Mouse (Mus musculus) embryonic facial prominence, embryonic 12.5 days (tissue): ENCODE results near the gene Btrc. TPM values are rescaled to one million over a fixed set of nuclear protein-coding genes. Genes with fewer than 3 reads are reported as not detected.

Experiments
- ATAC-seq: fragments of 200-750 bp; cut with Nextera tagmentation; 2 replicates; pipeline ENCODE4 v1.8.0; 2017; ENCODE audit not compliant: insufficient number of reproducible peaks, insufficient read depth, low FRiP score, low TSS enrichment
- H3K27ac ChIP-seq: fragments of 300-500 bp; sonication (generic); 2 replicates; pipeline ENCODE4 v1.5.1; 2016; ENCODE audit warnings: mild to moderate bottlenecking
- H3K27me3 ChIP-seq: fragments of 300-500 bp; sonication (generic); 2 replicates; pipeline ENCODE4 v1.6.1; 2016; ENCODE audit warnings: mild to moderate bottlenecking, moderate library complexity
- H3K36me3 ChIP-seq: fragments of 300-500 bp; sonication (generic); 2 replicates; pipeline ENCODE4 v1.6.1; 2016; ENCODE audit warnings: mild to moderate bottlenecking
- H3K4me1 ChIP-seq: fragments of 300-500 bp; sonication (generic); 2 replicates; pipeline ENCODE4 v1.6.1; 2016
- H3K4me2 ChIP-seq: fragments of 300-500 bp; sonication (generic); replicated peaks from 2 replicates; pipeline ENCODE4 v1.6.1; 2016; ENCODE audit warnings: mild to moderate bottlenecking, moderate library complexity
- H3K4me3 ChIP-seq: fragments of 300-500 bp; sonication (generic); 2 replicates; pipeline ENCODE4 v1.5.1; 2016; ENCODE audit warnings: mild to moderate bottlenecking
- H3K9ac ChIP-seq: fragments of 300-500 bp; sonication (generic); 2 replicates; pipeline ENCODE4 v1.6.1; 2016; ENCODE audit warnings: mild to moderate bottlenecking, moderate library complexity
- H3K9me3 ChIP-seq: fragments of 300-500 bp; sonication (generic); 2 replicates; pipeline ENCODE4 v1.6.1; 2016; ENCODE audit warnings: mild to moderate bottlenecking, moderate library complexity
- WGBS: fragments of 180-500 bp; shearing (Covaris S2); methylation state at CpG from one replicate; pipeline ENCODE4 v1.1.7; 2016; 5-methylcytosine and 5-hydroxymethylcytosine counted together
- polyA plus RNA-seq: library from polyadenylated mRNA; unstranded; fragments of >200 nt; fragmentation: Nextera tagmentation; extraction: Ambion mirVana; gene quantifications from 2 replicates; pipeline ENCODE4 v1.2.1, GENCODE M21; 2016

Btrc gene
- polyA plus RNA-seq, 1 experiment from 2014 or later: 59.4 TPM

GRCm38 (mm10) chr19:45560153-45560890 lies 196.8 kb downstream of the Btrc start, which contains the start of the genes Poll and Gm17018:
Gene Poll, minus strand, starts transcription at chr19:45560531.
Gene Gm17018, plus strand, starts transcription at chr19:45560615.
- 1% methylated on average over 35 of the region's 35 CpGs for WGBS
- H3K4me1 ChIP-seq: peaks cover 16% of the 10 kb centered on the region; the same call in 1 of the 2 replicates
- H3K4me3 ChIP-seq: peak within 1 kb of the TSS; percentile 75
- no peaks in the 10 kb centered on the region for H3K27me3 ChIP-seq
- H3K9ac ChIP-seq: peak within 1 kb of the TSS; percentile 75
- peaks cover 21% of the 10 kb centered on the region; the same call in 1 of the 2 replicates for H3K36me3 ChIP-seq
- peak within 1 kb of the TSS; percentile 73 for H3K27ac ChIP-seq
- peak within 1 kb of the TSS; percentile 90 for H3K4me2 ChIP-seq
- peak; percentile 64 for ATAC-seq
- no peaks in the 10 kb centered on the region for H3K9me3 ChIP-seq

GRCm38 (mm10) chr19:45565925-45566715 lies 202.6 kb downstream of the Btrc start:
- Histone ChIP-seq H3K4me2 (no peak overlapping the region), H3K36me3 (no peaks in the 10 kb centered on the region), H3K27me3 (no peaks in the 10 kb centered on the region; the same call in 1 of the 2 replicates), H3K4me1 (peaks cover 43% of the 10 kb centered on the region), H3K4me3 (no peak overlapping the region), H3K9ac (no peak overlapping the region), H3K27ac (no peak overlapping the region), H3K9me3 (no peaks in the 10 kb centered on the region)
- WGBS: 62% methylated on average over 15 of the region's 15 CpGs
- ATAC-seq: no peak

- ATAC-seq: no peak
- Histone ChIP-seq H3K4me3 (no peak overlapping the region), H3K27me3 (no peaks in the 10 kb centered on the region; the same call in 1 of the 2 replicates), H3K27ac (peak overlapping the region; percentile 18; the same call in 1 of the 2 replicates), H3K4me1 (peaks cover 41% of the 10 kb centered on the region), H3K9ac (0 out of 2 replicates have a peak overlapping the region, but pooled peaks have one; percentile 27), H3K4me2 (no peak overlapping the region), H3K9me3 (no peaks in the 10 kb centered on the region), H3K36me3 (no peaks in the 10 kb centered on the region)
- 27% methylated on average over 14 of the region's 14 CpGs for WGBS
These were observed 203.8 kb downstream of the Btrc start for GRCm38 (mm10) chr19:45567367-45567766.

GRCm38 (mm10) chr19:45573033-45573432 lies 209.5 kb downstream of the Btrc start:
- no peak for ATAC-seq
- Histone ChIP-seq H3K9ac (peak overlapping the region; percentile 8; the same call in 1 of the 2 replicates), H3K27ac (no peak overlapping the region), H3K4me1 (peaks cover 44% of the 10 kb centered on the region), H3K4me3 (no peak overlapping the region), H3K27me3 (no peaks in the 10 kb centered on the region), H3K9me3 (no peaks in the 10 kb centered on the region), H3K4me2 (no peak overlapping the region), H3K36me3 (peaks cover 12% of the 10 kb centered on the region)
- WGBS: 72% methylated on average over 6 of the region's 6 CpGs

- Histone ChIP-seq H3K4me2 (no peak overlapping the region), H3K36me3 (peaks cover 20% of the 10 kb centered on the region), H3K9me3 (no peaks in the 10 kb centered on the region), H3K4me3 (no peak overlapping the region), H3K9ac (no peak overlapping the region), H3K27me3 (no peaks in the 10 kb centered on the region), H3K4me1 (peaks cover 41% of the 10 kb centered on the region), H3K27ac (no peak overlapping the region)
- no peak for ATAC-seq
- 18% methylated on average over 6 of the region's 6 CpGs for WGBS
These were observed 210.3 kb downstream of the Btrc start for GRCm38 (mm10) chr19:45573861-45574267.

GRCm38 (mm10) chr19:45574339-45574898 lies 210.9 kb downstream of the Btrc start:
- Histone ChIP-seq H3K27me3 (no peaks in the 10 kb centered on the region), H3K36me3 (peaks cover 23% of the 10 kb centered on the region), H3K9me3 (no peaks in the 10 kb centered on the region), H3K27ac (peak overlapping the region; percentile 55; the same call in 1 of the 2 replicates), H3K4me2 (no peak overlapping the region), H3K4me1 (peaks cover 39% of the 10 kb centered on the region), H3K4me3 (no peak overlapping the region), H3K9ac (no peak overlapping the region)
- WGBS: 57% methylated on average over 7 of the region's 7 CpGs
- no peak for ATAC-seq

- Histone ChIP-seq H3K9ac (no peak overlapping the region), H3K27ac (peak overlapping the region; percentile 55)
These were observed 211.6 kb downstream of the Btrc start for GRCm38 (mm10) chr19:45574941-45575631.

GRCm38 (mm10) chr19:45575632-45576001 lies 212.1 kb downstream of the Btrc start:
- no peak overlapping the region; the same call in 1 of the 2 replicates for H3K4me2 ChIP-seq
- peaks cover 23% of the 10 kb centered on the region for H3K36me3 ChIP-seq
- no peak for ATAC-seq
- H3K27me3 ChIP-seq: no peaks in the 10 kb centered on the region
- peaks cover 34% of the 10 kb centered on the region for H3K4me1 ChIP-seq
- H3K4me3 ChIP-seq: no peak overlapping the region
- no peaks in the 10 kb centered on the region for H3K9me3 ChIP-seq
- H3K9ac ChIP-seq: no peak overlapping the region
- 0 out of 2 replicates have a peak overlapping the region, but pooled peaks have one; percentile 55 for H3K27ac ChIP-seq
- WGBS: 9% methylated on average over 8 of the region's 8 CpGs

More at GRCm38 (mm10) chr19:45574941-45575631, 211.6 kb downstream of the Btrc start:
- no peak overlapping the region; the same call in 1 of the 2 replicates for H3K4me2 ChIP-seq
- peaks cover 23% of the 10 kb centered on the region for H3K36me3 ChIP-seq
- no peaks in the 10 kb centered on the region for H3K27me3 ChIP-seq
- no peak overlapping the region for H3K4me3 ChIP-seq
- peaks cover 34% of the 10 kb centered on the region for H3K4me1 ChIP-seq
- ATAC-seq: no peak
- WGBS: 38% methylated on average over 19 of the region's 19 CpGs
- no peaks in the 10 kb centered on the region for H3K9me3 ChIP-seq

GRCm38 (mm10) chr19:45577141-45577750 lies 213.7 kb downstream of the Btrc start:
- Histone ChIP-seq H3K27me3 (no peaks in the 10 kb centered on the region), H3K4me1 (peaks cover 43% of the 10 kb centered on the region), H3K9me3 (no peaks in the 10 kb centered on the region), H3K36me3 (peaks cover 23% of the 10 kb centered on the region), H3K4me2 (no peak overlapping the region), H3K4me3 (no peak overlapping the region), H3K9ac (no peak overlapping the region), H3K27ac (no peak overlapping the region)
- no peak for ATAC-seq
- WGBS: 81% methylated on average over 14 of the region's 14 CpGs

- H3K27ac ChIP-seq: no peak overlapping the region
- WGBS: 90% methylated on average over 12 of the region's 12 CpGs
- no peaks in the 10 kb centered on the region for H3K27me3 ChIP-seq
- H3K4me1 ChIP-seq: peaks cover 44% of the 10 kb centered on the region
- H3K9me3 ChIP-seq: no peaks in the 10 kb centered on the region
- no peak overlapping the region for H3K4me3 ChIP-seq
- ATAC-seq: no peak
- no peak overlapping the region for H3K4me2 ChIP-seq
- no peak overlapping the region for H3K9ac ChIP-seq
- peaks cover 23% of the 10 kb centered on the region for H3K36me3 ChIP-seq
These were observed 215.4 kb downstream of the Btrc start for GRCm38 (mm10) chr19:45578976-45579375.

- ATAC-seq: no peak
- no peak overlapping the region for H3K27ac ChIP-seq
- H3K9ac ChIP-seq: no peak overlapping the region
- H3K4me2 ChIP-seq: no peak overlapping the region
- H3K4me1 ChIP-seq: peaks cover 40% of the 10 kb centered on the region
- H3K9me3 ChIP-seq: no peaks in the 10 kb centered on the region
- H3K4me3 ChIP-seq: no peak overlapping the region
- no peaks in the 10 kb centered on the region for H3K27me3 ChIP-seq
- H3K36me3 ChIP-seq: peaks cover 23% of the 10 kb centered on the region
- 81% methylated on average over 7 of the region's 7 CpGs for WGBS
These were observed 215.9 kb downstream of the Btrc start for GRCm38 (mm10) chr19:45579416-45579815.
